Mouse (Mus musculus) intestine, embryonic 15.5 days (tissue): ENCODE measurements around the gene Gstm3. TPM values are rescaled to one million over a fixed set of nuclear protein-coding genes. Genes with fewer than 3 reads are reported as not detected.
"Not testable (repeated sequence)": the region's sequence is repeated elsewhere in the genome, so short reads cannot be mapped to it uniquely, and the experiment has no call there.

Source experiments
- ATAC-seq: fragments of 200-750 bp; cut with Nextera tagmentation; 2 replicates; pipeline ENCODE4 v1.8.0; 2017; ENCODE audit warnings: moderate TSS enrichment, moderate library complexity
- H3K27ac ChIP-seq: fragments of 300-500 bp; sonication (generic); 2 replicates; pipeline ENCODE4 v1.5.1; 2015; ENCODE audit warnings: mild to moderate bottlenecking, inconsistent platforms
- H3K27me3 ChIP-seq: fragments of 300-500 bp; sonication (generic); replicated peaks from 2 replicates; pipeline ENCODE4 v1.6.1; 2015; ENCODE audit warnings: inconsistent platforms
- H3K36me3 ChIP-seq: fragments of 300-500 bp; sonication (generic); 2 replicates; pipeline ENCODE4 v1.6.1; 2015; ENCODE audit warnings: inconsistent platforms
- H3K4me1 ChIP-seq: fragments of 300-500 bp; sonication (generic); replicated peaks from 2 replicates; pipeline ENCODE4 v1.6.1; 2015; ENCODE audit warnings: inconsistent platforms
- H3K4me2 ChIP-seq: fragments of 300-500 bp; sonication (generic); replicated peaks from 2 replicates; pipeline ENCODE4 v1.6.1; 2015; ENCODE audit warnings: mild to moderate bottlenecking, inconsistent platforms
- H3K4me3 ChIP-seq: fragments of 300-500 bp; sonication (generic); replicated peaks from 2 replicates; pipeline ENCODE4 v1.5.1; 2015; ENCODE audit warnings: inconsistent platforms
- H3K9ac ChIP-seq: fragments of 300-500 bp; sonication (generic); 2 replicates; pipeline ENCODE4 v1.6.1; 2015; ENCODE audit warnings: inconsistent platforms
- H3K9me3 ChIP-seq: fragments of 300-500 bp; sonication (generic); 2 replicates; pipeline ENCODE4 v1.6.1; 2016; ENCODE audit warnings: inconsistent platforms
- WGBS: fragments of 180-500 bp; shearing (Covaris S2); methylation state at CpG from one replicate; pipeline ENCODE4 v1.1.7; 2015; 5-methylcytosine and 5-hydroxymethylcytosine counted together
- polyA plus RNA-seq: library from polyadenylated mRNA; unstranded; fragments of >200 nt; fragmentation: Nextera tagmentation; extraction: Ambion mirVana; gene quantifications from 2 replicates; pipeline ENCODE4 v1.2.1, GENCODE M21; 2015

The Gstm3 gene
- polyA plus RNA-seq, 1 experiment from 2014 or later = 153 TPM

GRCm38 (mm10) chr3:107966631-107967030 is 2.5 kb downstream of the Gstm3 start:
- 96% methylated on average over 5 of the region's 5 CpGs for WGBS
- Histone ChIP-seq H3K4me3 (no peak overlapping the region), H3K4me1 (0 out of 2 replicates have a peak, but pooled peaks cover 6% of the 10 kb centered on the region), H3K27ac (no peak overlapping the region), H3K4me2 (no peak overlapping the region), H3K9me3 (no peaks in the 10 kb centered on the region), H3K36me3 (no peaks in the 10 kb centered on the region), H3K27me3 (no peaks in the 10 kb centered on the region), H3K9ac (no peak overlapping the region)
- ATAC-seq = no peak

DNA sequence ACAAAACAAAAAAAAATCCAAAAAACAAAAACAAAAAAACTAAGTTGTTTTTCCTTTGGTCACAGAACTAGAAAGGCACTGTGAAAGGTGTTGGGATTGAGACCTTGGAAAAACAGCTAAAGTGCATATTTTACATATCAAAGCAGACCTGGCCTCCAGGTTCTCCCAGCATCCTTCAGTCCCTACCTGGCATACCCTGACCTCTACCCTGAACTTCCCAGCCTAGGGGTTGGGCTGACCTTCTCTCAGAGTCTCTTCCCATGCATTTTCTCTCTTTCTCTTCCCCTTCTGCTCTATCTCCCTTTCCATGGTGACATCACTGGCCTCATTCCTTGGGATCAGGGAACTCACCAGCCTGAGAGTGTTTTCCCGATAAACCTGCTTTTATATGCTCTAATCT is 3.5 kb downstream of the Gstm3 start:
- Histone ChIP-seq H3K4me2 (no peak overlapping the region), H3K9me3 (no peaks in the 10 kb centered on the region), H3K9ac (no peak overlapping the region), H3K4me3 (no peak overlapping the region), H3K4me1 (0 out of 2 replicates have a peak, but pooled peaks cover 5% of the 10 kb centered on the region), H3K36me3 (no peaks in the 10 kb centered on the region), H3K27me3 (no peaks in the 10 kb centered on the region), H3K27ac (no peak overlapping the region)
- WGBS = 50% methylated on average over 1 of the region's 1 CpGs
- ATAC-seq = no peak

DNA sequence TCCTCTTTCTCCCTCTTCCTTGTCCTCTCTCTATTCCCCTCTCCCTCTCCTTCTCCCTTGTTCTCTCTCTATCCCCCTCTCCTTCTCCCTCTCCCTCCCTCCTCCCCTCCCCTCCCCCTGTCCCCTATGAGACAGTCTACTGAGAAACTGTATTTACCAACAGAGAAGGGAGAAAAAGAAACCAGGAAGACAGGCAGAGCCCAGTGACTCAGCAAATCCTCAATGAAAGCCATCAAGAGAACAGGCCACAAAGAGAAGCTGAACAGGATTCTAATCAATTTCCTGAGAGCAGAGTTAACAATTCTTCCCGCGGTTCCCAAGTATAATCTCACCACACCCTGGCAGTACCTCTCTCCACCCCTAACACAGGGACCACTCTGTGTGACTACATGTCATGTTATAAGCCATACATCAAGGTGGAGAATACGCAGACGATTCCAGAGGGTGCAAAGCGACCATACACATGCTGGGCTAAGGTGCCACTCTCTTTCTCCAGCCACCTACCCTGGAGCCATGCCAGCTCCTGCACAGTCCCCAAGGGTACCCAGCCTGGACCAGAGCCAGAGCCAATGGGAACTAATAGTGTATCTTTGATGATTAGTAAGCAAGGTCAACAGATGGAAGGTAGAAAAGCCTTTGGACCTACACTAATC is 4.3 kb downstream of the Gstm3 start:
- peak overlapping the region; percentile 67 for H3K27ac ChIP-seq
- H3K9ac ChIP-seq = no peak overlapping the region
- H3K27me3 ChIP-seq = no peaks in the 10 kb centered on the region
- no peak overlapping the region for H3K4me3 ChIP-seq
- no peak overlapping the region for H3K4me2 ChIP-seq
- WGBS = 50% methylated on average over 5 of the region's 5 CpGs
- H3K4me1 ChIP-seq = 0 out of 2 replicates have a peak, but pooled peaks cover 5% of the 10 kb centered on the region
- H3K36me3 ChIP-seq = no peaks in the 10 kb centered on the region
- peak; percentile 55 for ATAC-seq
- H3K9me3 ChIP-seq = no peaks in the 10 kb centered on the region

DNA sequence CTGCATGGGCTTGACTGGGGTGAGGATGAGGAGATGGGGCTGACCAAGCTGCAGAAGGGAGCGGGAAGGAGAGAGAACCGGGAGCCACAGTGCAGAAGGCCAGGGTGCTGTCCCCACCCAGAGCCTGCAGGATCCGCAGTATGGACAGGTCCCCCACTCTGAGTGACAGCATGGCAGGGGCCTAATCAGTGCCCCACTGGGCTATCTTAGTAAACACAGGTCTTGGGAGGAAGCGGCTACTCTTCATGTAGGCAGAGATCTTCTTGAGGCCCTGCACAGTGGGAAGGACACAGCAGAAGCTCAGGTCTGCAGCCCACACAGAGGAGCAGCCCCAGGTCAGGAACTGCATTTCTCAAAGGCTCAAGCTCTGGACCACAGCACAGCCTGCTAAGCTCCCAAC is 5.1 kb downstream of the Gstm3 start:
- Histone ChIP-seq H3K9ac (no peak overlapping the region), H3K4me3 (no peak overlapping the region), H3K4me1 (0 out of 2 replicates have a peak, but pooled peaks cover 5% of the 10 kb centered on the region), H3K36me3 (no peaks in the 10 kb centered on the region), H3K27ac (0 out of 2 replicates have a peak overlapping the region, but pooled peaks have one; percentile 17), H3K4me2 (no peak overlapping the region), H3K9me3 (no peaks in the 10 kb centered on the region), H3K27me3 (no peaks in the 10 kb centered on the region)
- 82% methylated on average over 4 of the region's 4 CpGs for WGBS
- no peak for ATAC-seq

DNA sequence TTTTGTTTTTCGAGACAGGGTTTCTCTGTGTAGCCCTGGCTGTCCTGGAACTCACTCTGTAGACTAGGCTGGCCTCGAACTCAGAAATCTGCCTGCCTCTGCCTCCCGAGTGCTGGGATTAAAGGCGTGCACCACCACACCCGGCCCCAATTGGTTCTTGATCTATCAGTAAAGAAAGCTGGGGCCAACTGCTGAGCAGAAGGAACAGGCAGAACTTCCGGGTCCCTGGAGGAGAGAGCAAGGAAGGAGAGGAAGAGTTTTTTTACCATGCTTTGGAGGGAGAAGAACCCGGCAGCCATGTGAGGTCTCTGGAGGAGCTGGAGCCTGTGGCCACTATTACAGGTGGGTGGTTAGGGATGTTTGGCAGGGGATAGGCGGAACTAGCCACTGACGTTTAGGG is 13.8 kb downstream of the Gstm3 start:
- WGBS = 88% methylated on average over 9 of the region's 9 CpGs
- not testable (repeated sequence) for H3K9ac ChIP-seq, H3K9me3 ChIP-seq, H3K4me3 ChIP-seq, H3K36me3 ChIP-seq, H3K4me2 ChIP-seq, H3K4me1 ChIP-seq, H3K27ac ChIP-seq, H3K27me3 ChIP-seq, ATAC-seq

- Histone ChIP-seq H3K36me3 (no peaks in the 10 kb centered on the region), H3K4me3 (no peak overlapping the region), H3K4me2 (no peak overlapping the region), H3K4me1 (no peaks in the 10 kb centered on the region), H3K9ac (no peak overlapping the region), H3K27ac (no peak overlapping the region), H3K27me3 (no peaks in the 10 kb centered on the region), H3K9me3 (no peaks in the 10 kb centered on the region)
- WGBS = 71% methylated on average over 5 of the region's 5 CpGs
- ATAC-seq = peak; percentile 33; the same call in 1 of the 2 replicates
Measured at GRCm38 (mm10) chr3:107953906-107954305, 15.2 kb downstream of the Gstm3 start.

DNA sequence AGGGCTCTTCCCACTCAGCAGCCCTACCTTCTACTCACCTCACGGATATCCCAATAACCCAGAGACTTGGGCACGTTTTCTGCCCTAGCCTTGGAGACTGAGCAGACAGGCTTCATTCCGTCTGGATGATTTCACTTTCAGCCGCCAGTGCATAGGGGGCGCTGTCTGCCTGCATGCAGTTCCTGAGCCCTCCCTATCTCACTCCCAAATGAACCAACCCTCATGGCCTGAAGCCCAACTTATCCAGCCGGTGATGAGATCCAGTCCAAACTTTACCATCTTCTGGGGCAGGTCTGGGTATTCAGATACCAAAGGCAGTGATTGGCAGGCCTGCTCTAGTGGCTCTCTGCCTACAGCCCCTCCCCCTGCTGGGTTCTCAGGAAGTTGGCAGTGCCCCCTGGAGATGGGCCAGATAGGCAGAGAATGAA is 15.7 kb downstream of the Gstm3 start:
- ATAC-seq = peak; percentile 79
- H3K36me3 ChIP-seq = no peaks in the 10 kb centered on the region
- no peaks in the 10 kb centered on the region for H3K27me3 ChIP-seq
- no peaks in the 10 kb centered on the region for H3K9me3 ChIP-seq
- H3K9ac ChIP-seq = no peak overlapping the region
- WGBS = 19% methylated on average over 6 of the region's 6 CpGs
- H3K4me1 ChIP-seq = no peaks in the 10 kb centered on the region
- no peak overlapping the region for H3K4me3 ChIP-seq
- no peak overlapping the region for H3K27ac ChIP-seq
- no peak overlapping the region for H3K4me2 ChIP-seq

- 85% methylated on average over 11 of the region's 11 CpGs for WGBS
- no peak for ATAC-seq
- H3K9me3 ChIP-seq = no peaks in the 10 kb centered on the region
- H3K36me3 ChIP-seq = no peaks in the 10 kb centered on the region
- H3K4me3 ChIP-seq = no peak overlapping the region
- H3K27ac ChIP-seq = no peak overlapping the region
- no peak overlapping the region for H3K4me2 ChIP-seq
- no peak overlapping the region for H3K9ac ChIP-seq
- H3K27me3 ChIP-seq = no peaks in the 10 kb centered on the region
- H3K4me1 ChIP-seq = no peaks in the 10 kb centered on the region
Measured at GRCm38 (mm10) chr3:107950531-107950930, 18.6 kb downstream of the Gstm3 start.

DNA sequence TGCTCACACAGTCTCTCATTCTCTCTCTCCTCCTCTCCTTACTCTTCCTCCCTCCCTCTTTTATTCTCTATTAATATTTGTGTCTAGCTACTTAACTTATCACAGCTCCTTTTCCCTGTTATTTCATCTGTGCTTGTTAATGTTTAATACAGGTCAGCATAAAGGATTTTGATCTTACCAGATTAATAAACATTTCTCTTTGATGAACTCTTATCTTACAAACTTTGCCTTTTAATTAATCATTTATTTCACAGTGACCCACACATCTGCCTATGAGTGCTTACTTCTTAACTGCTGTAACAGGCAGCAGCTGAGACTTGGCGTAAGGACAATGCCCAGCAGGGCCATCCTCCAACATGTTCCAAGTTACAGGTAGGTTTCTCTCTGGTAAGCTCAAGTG is 19.6 kb downstream of the Gstm3 start:
- not testable (repeated sequence) for H3K4me3 ChIP-seq, H3K9me3 ChIP-seq, H3K27ac ChIP-seq, H3K36me3 ChIP-seq, H3K4me1 ChIP-seq, ATAC-seq, H3K27me3 ChIP-seq, H3K9ac ChIP-seq, H3K4me2 ChIP-seq
- WGBS = 87% methylated on average over 1 of the region's 1 CpGs

- 61% methylated on average over 4 of the region's 4 CpGs for WGBS
- Histone ChIP-seq H3K27me3 (no peaks in the 10 kb centered on the region), H3K9ac (no peak overlapping the region), H3K4me3 (no peak overlapping the region), H3K9me3 (no peaks in the 10 kb centered on the region), H3K4me1 (no peaks in the 10 kb centered on the region), H3K27ac (no peak overlapping the region), H3K36me3 (no peaks in the 10 kb centered on the region), H3K4me2 (no peak overlapping the region)
- no peak for ATAC-seq
Measured at GRCm38 (mm10) chr3:107945729-107946128, 23.4 kb downstream of the Gstm3 start.

DNA sequence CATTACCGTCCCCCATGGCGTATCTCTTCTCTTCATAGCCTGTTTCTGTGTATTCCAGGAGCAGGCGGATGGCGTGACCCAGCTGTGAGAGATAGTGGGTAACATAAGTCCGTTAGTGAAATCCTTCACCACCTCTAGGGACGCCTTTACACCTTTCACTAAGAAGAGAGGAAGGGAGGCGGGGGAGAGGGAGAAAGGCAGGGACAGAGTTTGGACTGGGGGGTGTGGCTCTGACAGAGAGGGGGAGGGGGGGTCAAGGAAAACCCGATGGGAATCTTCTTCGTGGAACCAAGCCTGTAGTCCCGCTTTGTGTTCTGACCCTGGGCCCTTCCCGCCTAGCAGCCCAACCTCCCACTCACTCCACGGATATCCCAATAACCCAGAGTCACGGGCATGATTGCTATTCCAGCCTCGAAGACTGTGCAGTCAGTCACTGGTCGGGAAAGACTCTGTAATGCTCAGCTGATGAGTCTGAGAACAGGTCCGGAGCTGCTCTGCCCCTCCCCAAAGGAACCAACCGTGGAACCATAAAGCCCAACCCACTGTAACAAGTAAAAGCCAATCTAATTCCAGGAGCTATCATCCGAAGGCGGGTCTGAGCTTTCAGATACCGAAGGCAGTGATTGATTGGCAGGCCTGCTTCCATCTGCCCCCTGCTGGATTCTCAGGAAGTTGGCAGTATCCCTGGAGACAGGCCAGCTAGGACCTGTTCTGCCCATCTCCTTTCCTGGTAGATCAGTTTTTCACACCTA is 25.7 kb downstream of the Gstm3 start, which contains the start of gene Gstm6:
Gstm6 (minus strand) TSS at position 511 of the 752 bp plus-strand sequence.
- ATAC-seq = peak; percentile 90
- Histone ChIP-seq H3K4me3 (peak within 1 kb of the TSS; percentile 23), H3K27me3 (no peaks in the 10 kb centered on the region), H3K9ac (no peak within 1 kb of the TSS), H3K27ac (no peak within 1 kb of the TSS), H3K36me3 (no peaks in the 10 kb centered on the region), H3K4me2 (peak within 1 kb of the TSS; percentile 54), H3K9me3 (no peaks in the 10 kb centered on the region), H3K4me1 (no peaks in the 10 kb centered on the region)
- WGBS = 16% methylated on average over 20 of the region's 20 CpGs

DNA sequence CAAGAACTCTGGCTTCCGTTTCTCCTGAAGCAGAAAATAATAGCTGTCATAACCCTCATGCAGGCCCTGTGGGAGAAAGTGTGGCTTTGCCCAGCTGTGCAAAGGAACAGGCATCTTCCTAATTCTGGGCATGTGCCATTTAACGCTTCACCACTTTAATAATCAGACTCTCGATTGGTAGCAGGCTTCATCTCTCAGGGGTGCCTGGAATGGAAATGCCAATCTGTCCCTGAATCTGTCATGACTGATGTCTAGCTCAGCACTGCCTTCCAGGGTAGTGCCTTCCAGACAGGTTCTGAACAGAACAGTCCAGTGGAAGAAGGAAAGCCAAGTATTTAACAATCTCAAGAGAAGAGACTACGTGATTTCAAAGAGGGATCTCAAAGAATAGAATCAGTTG is 27.8 kb downstream of the Gstm3 start:
- Histone ChIP-seq H3K9ac (no peak overlapping the region), H3K4me1 (no peaks in the 10 kb centered on the region), H3K36me3 (no peaks in the 10 kb centered on the region), H3K27me3 (no peaks in the 10 kb centered on the region), H3K4me2 (no peak overlapping the region), H3K27ac (no peak overlapping the region), H3K9me3 (no peaks in the 10 kb centered on the region), H3K4me3 (no peak overlapping the region)
- 79% methylated on average over 4 of the region's 4 CpGs for WGBS
- ATAC-seq = no peak

GRCm38 (mm10) chr3:107940524-107940923 is 28.6 kb downstream of the Gstm3 start:
- H3K9me3 ChIP-seq = no peaks in the 10 kb centered on the region
- no peaks in the 10 kb centered on the region for H3K4me1 ChIP-seq
- no peak overlapping the region for H3K4me3 ChIP-seq
- H3K4me2 ChIP-seq = no peak overlapping the region
- no peaks in the 10 kb centered on the region for H3K27me3 ChIP-seq
- H3K36me3 ChIP-seq = no peaks in the 10 kb centered on the region
- no peak overlapping the region for H3K27ac ChIP-seq
- no peak overlapping the region for H3K9ac ChIP-seq
- ATAC-seq = no peak
- WGBS = 70% methylated on average over 7 of the region's 7 CpGs
